Mouse (Mus musculus) thymus, postnatal 25 days (tissue): ENCODE results near the gene Padi6.

Experiments used
- DNase-seq: peaks from one replicate; pipeline ENCODE4 v3.0.0; 2022

Padi6 gene

GRCm38 (mm10) chr4:140742543-140742942 is at the start of gene Padi6:
Gene Padi6, minus strand, starts transcription at chr4:140742643.
- DNase-seq, result no peak

DNA sequence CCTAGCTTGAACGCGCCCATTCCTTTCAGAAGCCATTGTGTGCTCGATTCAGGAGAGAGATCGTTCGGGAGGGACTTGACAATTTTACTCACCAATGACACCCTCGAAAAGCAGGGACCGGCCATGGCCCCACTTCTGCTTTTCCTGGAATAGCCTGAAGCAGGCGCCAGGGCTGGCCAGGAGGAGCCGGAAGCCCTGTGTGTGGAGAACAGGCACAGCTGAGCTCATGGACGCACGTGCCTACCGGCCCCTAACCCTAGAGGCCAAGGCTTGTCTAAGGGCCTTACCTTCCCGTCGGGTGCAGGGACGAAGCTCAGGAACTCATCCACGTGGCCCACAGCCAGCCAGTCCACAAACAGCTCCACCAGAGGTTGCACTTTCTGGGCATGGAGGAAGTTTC is 48.6 kb upstream of the Padi6 start:
- no peak for DNase-seq

DNA sequence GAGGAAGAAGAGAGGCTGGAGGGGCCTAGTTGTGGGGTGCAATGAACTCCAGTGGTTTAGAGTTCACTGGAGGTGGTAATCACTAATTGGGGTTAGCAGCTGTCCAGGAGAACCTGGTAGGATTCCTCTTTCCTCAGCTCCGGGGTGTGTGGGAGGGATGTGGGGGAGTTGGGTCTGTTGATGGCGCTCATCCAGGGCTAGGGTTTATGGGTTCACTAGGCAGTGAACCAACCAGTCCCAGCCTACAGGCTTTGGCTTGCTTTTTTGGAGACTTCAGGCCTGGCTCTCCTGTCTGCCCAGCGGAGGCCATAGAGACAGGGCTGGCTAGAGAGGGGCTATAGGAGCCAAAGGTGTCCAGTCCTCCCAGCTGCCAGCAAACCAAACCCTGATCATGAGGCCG is 47.5 kb upstream of the Padi6 start:
- DNase-seq, result no peak

DNA sequence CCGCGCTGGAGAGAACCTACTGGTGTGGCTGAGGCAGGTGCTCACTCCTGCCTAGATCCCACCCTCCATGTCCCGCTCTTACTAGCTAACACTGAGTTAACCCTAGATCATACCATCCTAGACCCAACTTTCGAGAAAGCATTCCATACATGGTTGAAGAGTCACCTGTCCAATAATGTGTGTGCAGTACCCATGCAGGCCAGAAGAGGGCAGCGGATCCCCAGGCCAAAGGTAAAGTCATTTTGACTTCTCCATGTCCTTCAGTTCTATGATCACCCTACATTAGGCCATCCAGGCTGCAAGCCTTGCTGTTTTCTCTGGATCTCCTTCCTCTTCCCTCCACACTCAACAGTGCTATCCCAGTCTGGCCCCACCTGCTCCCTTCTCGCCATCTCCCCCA is 46.5 kb upstream of the Padi6 start:
- DNase-seq, result peak; percentile 83

DNA sequence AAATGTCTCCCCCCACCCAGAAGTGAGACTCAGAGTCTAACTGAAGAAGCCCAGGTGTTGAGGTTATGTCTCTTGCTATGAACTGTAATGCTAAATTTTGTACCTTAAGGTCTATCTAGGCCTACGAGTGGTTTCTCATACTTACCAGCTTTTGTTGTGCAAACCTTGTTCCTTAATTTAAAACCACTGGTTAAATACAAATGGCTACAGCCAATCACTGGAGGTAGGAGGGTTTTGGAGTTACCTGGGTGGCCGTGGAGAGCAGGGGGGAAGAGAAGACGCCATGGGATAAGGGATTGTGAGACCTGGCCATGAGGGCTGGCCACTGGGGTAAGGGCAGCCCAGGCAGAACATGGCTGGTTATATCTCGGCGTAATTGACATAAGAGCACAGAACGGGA is 45.8 kb upstream of the Padi6 start:
- DNase-seq, result no peak

DNA sequence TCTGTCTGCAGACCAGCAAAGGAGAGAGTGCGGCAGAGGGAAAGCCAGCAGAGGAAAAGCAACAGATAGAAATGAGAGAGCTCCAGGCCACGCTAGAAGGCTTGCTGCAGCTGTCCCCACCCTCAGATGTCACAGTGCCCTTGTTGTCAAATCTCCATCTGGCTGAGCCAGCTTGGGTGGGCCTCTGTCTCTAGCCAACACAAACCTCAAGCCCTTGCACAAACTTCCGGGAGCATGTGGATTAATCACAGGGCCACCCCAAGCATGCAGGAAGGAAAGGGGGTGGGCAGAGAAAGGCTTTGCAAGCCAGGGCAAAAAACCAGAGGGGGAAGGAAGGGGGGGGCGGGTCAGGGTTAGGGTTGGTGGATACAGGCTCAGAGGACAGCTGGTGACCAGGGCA is 45.0 kb upstream of the Padi6 start:
- no peak for DNase-seq

- no peak for DNase-seq
These were observed 42.8 kb upstream of the Padi6 start for GRCm38 (mm10) chr4:140785217-140785616.

DNA sequence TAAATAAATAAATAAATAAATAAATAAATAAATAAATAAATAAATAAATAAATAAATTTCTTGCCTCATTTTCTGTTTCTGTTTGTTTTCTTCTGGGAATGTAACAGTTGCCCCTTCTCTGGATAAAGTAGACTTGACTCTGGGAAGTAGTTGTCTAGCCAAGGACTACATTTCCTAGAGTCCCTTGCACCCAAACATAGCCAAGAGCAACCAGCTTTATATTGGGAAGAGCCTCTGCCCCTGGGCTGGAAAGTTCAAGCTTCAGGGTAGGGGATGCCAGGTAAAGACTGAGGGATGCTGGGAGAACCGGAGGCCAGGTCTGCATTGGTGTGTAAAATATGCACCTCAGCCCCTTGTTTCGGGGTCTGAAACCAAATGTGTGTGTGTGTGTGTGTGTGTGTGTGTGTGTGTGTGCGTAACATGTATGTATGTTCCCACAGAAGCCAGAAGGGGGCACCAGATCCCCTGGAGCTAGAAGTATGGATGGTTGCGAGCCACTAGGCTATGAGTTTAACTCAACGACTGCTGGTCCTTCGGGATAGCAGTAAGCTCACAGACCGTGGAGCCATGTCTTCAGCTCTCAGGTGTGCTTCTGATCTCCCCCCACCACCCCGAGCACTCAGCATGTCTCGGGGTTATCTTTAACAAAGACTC is 42.0 kb upstream of the Padi6 start:
- DNase-seq, result no peak

DNA sequence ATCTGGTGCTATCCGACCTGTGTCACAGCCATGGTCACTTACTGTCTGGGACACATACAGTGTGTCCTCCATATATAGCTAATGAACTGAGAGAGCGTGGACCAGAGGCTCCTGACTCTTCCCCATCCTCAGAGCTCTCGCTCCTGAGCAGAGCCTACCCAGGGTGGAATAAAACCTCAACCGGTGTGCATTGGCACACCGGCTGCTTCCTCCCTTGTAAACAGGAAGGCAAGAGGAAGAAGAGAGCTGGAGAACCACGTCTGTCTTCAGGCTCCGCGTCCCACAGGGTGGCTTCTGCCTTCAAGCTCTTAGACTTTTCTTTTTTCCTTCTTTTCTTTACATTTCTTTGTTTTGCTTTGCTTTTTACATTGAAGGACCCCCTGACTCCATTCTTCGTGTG is 40.4 kb upstream of the Padi6 start:
- DNase-seq, result peak; percentile 54

DNA sequence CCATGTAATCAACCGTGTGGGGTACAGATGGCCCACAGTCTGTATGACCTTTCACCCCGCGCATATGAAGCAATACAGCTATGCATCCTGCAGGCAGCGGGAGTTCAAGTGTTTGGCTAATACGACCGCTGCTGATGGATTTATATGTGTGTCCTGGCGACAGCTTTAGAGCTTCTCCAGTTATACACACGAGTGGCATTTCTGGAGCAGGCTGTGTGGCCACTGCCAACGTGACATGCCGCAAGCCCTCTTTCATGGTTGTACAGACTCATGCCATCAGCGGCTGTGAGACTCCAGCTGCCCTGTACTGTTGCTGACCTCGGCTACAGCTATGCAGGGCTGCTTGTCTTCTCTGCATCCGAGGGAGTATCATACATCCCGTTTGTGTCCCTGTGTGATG is 38.1 kb upstream of the Padi6 start:
- no peak for DNase-seq

DNA sequence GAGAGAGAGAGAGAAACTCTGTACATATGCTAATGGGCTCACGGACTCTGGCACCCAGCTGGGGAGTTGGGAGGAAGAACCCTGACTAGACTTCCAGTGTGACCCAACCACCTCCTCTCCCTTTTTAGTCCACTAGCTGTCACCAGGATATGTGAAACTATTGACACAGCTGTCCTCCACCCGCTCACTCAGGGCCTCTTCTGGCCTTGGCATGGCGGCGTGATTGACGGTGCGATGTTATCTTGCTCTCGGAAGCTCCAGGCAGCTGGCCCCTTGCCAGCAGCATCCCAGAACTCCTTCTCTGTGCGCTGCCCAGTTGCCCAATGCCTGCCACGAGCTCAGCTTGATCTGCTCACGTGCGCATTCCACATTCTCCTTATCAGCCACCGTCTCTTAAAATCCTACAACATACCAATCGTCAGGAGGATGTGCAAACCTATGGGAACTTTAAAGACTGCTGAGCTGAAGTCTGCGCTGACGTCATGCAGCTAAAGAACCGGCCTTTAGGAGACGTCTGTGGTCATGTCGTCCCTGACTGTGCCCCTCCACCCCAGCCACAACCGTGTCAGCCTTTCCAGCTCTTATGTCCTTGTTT is 37.5 kb upstream of the Padi6 start:
- DNase-seq, result no peak

DNA sequence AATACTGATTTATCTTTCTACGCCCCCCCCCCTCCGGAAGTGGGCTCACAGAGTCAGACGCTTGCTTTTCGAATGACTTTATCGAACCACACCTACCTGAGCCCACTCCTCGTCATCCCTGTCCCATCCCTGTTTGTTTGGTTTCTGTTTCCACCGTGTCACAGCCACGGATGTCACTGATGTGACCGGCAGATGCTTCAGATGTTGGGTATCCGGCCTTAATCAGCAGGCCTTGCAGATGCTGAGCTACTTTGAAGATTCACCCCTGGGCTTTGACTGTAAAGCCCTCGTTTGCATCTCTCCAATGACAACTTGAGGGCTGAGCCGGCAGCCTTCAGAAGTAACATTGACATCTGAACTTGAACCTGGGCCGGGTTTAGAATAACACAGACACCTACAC is 34.2 kb upstream of the Padi6 start:
- no peak for DNase-seq

- DNase-seq, result peak; percentile 72
These were observed 33.4 kb upstream of the Padi6 start for GRCm38 (mm10) chr4:140775876-140776275.

DNA sequence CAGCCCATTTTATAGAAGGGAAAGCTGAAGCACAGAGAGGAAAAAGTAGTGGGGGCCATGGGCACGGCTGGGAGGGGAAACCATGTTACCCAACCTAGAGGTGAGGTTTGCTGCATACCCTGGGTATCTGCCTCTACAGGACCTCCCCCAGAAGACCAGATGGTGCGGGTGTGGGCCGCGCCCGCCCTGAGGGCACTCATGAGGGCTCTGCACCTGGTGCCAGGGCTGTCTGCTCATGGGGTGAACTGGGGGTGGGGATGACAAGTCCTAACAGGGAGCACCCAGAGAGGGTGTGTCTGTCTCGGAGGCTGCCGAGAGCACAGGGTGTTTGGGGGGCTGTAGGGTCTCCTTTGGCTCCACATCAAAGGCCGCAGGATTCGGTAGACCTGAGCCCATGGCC is 32.5 kb upstream of the Padi6 start:
- peak; percentile 76 for DNase-seq

DNA sequence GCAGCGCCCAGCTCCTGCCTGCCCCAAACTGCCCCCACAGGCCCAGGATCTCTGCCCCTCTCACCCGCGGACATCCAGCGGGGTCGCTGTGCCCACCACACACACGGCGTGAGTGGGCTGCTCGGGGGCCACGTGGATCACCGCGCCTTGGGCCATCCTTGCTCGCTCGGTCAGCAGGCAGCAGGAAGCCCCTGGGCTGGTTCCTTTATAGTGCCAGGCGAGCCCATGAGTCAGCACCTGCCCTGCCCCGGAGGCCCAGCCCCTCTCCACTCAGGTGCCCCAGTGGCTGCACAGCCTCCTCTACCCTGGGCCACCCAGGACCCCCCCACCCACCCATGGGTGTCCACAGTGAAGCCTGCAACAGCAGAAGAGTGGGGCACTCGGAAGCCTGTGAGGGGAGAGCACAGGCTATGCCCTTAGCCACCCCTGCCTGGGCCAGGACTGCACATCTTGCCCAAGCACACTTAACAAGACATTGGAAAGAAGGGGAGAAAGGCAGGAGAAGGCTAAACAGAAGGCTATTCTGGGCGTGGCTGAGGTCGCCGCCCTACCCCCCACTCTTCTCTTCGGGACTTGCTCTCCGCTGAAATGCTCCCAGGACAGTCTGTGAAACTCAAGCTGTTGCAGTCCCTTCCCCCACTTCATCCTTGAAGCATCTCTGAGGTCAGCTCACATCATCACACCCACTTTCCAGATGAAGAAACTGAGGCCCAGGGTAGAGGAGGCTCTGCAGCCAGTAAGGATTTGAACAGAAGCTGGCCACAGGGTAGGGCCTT is 31.8 kb upstream of the Padi6 start, which contains the start of gene Padi4:
TSS of gene Padi4 (minus strand) at position 212 of the 776 bp plus-strand sequence.
- no peak for DNase-seq

- no peak for DNase-seq
These were observed 28.6 kb upstream of the Padi6 start for GRCm38 (mm10) chr4:140771091-140771490.

- no peak for DNase-seq
These were observed 28.0 kb upstream of the Padi6 start for GRCm38 (mm10) chr4:140770433-140770832.

DNA sequence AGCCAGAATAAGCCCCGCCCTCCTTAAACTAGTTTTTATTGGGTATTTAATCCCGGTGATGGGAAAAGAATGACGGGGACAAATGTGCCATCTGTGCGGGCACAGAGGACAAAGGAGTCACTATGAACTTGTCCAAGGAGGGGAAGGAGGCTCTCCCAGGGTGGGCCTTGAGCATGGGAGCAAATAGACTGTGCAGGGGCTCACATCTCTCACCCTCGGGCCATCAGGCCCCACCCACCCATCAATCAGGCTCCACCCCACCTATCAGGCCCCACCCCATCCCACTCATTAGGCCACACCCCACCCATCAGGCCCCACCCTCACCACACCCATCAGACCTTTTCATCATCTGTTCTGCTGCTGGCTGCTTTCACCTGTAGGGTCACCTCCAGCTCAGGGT is 26.5 kb upstream of the Padi6 start:
- no peak for DNase-seq

- no peak for DNase-seq
These were observed 23.5 kb upstream of the Padi6 start for GRCm38 (mm10) chr4:140765936-140766335.

- peak; percentile 81 for DNase-seq
These were observed 20.7 kb upstream of the Padi6 start for GRCm38 (mm10) chr4:140763158-140763557.

- DNase-seq, result no peak
These were observed 19.2 kb upstream of the Padi6 start for GRCm38 (mm10) chr4:140761601-140762000.

DNA sequence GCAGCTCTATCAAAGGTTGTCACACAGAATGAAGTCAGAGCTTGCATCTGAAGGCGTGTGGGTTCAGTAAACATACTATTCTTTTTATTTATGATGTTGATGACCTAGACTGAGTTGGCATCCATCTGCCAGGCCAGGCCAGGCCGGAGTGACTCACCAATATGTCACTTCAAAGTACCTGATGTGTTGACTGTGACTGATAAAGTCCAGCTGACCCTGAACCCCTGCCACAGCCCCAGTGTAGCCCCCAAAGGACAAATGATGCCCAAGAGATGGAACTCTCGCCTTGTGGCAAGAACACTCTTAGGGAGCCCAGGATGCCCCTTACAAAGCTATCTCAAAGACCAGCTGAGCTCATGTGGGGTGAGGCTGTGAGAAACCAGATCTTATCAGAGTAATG is 13.4 kb upstream of the Padi6 start:
- no peak for DNase-seq

DNA sequence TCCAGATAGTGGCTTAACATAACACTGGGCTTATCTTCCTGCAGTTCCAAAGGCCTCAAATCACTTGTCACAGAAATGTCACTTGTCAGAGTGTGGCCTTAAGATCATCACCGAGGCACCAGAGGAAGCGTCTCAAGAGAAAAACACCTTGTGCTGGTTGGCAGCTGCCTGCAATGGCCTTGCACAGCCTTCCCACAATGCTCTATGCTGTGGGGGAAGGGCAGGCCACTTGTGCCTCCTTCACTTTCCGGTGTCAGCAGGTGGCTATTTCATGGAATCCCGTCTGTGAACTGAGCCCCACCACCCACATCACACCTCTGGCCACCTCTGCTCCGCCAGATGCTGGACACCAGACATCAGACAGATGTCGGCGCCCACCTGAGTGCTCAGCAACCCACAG is 10.9 kb upstream of the Padi6 start:
- DNase-seq, result peak; percentile 65

- peak; percentile 92 for DNase-seq
These were observed 7.9 kb upstream of the Padi6 start for GRCm38 (mm10) chr4:140750328-140750727.
